Mouse (Mus musculus) T-helper 2 cell (primary cell): ENCODE measurements around the gene Rtel1.

Experiments used
- in situ Hi-C: fragments of 300-600 bp; cut with MboI, MseI; formaldehyde crosslinking; loops from one replicate; pipeline ENCODE4 v1.15.1; 2025; ENCODE audit warnings: high pct_unique_total_duplicates

Rtel1 gene

GRCm38 (mm10) chr2:181326098-181326497 lies 6.6 kb downstream of the Rtel1 start:
- in situ Hi-C loops, result no loop called here

- in situ Hi-C loops, result no loop called here
Measured at GRCm38 (mm10) chr2:181332542-181332941, 13.0 kb downstream of the Rtel1 start.

DNA sequence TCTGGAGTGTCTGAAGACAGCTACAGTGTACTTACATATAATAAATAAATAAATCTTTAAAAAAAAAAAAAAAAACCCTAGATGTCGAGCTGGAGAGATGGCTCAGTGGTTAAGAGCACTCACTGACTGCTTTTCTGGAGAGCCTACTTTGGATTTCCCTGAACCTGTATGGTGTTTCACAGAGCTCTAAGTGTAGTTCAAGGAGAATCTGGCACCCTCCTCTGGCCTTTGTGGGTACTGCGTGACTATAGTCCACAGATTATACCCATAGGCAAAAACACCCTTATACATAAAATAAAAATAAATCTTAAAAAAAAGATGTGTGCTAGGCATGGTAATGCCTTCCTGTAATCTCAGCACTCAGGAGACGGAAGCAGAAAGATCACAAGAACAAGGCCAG lies 14.5 kb downstream of the Rtel1 start:
- in situ Hi-C loops, result no loop called here

DNA sequence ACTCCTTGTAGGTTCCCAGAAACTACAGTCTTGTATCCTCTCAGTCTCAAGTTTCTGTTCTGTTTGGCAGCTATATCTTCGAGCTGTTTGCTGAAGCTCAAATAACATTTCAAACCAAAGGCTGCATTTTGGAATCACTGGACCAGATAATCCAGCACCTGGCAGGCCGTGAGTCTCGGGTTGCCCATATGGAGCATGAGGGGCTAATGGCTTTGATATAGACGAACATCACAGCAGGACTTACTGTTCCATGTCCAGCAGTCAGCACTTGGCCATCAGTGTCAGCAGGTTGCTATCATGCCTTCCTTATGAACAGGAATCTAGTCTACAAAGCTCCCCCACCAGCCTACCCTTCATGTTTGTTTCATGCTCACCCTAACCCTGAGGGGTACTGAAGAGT lies 20.9 kb downstream of the Rtel1 start:
- in situ Hi-C loops, result no loop called here

DNA sequence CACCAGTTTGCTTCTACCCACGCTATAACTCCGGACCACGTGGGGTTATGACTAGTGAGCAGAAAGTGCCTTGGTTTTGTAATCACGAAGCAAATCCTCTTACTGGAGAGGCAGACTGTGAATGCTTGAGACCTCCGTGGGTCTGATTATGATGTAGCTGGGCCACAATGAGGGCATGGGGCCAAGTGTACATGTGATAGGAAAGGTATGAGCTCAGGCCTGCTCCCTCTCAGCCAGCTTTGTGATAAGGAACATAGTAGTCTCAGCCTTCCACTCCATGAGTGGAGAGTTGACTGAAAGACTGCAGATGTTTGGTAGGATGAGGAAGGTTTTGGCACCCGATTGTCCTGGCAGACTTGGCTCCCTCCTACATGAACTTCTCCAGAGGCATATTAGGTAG lies 23.2 kb downstream of the Rtel1 start:
- in situ Hi-C loops, result no loop called here

- in situ Hi-C loops, result no loop called here
Measured at GRCm38 (mm10) chr2:181356780-181357179, 37.2 kb downstream of the Rtel1 start.

GRCm38 (mm10) chr2:181363946-181364345 lies 44.4 kb downstream of the Rtel1 start:
- in situ Hi-C loops, result no loop called here

DNA sequence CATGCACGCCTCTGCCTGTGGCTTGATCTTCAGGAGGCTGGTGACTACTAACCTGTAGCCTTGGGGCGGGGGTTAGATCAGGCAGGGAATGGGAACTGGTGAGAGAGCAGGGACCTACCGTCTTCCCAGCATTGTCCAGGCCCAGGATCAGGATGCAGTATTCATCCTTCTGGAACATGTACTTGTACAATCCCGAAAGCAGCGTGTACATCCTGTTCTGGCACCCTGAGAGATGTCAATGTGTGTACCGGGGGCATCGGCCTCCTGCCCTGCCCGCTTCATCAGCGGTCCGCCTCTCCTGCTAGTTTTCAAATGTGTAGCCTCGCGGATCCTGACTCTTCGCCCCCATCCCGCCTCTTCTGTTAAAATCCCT lies 44.9 kb downstream of the Rtel1 start:
- in situ Hi-C loops, result no loop called here

- in situ Hi-C loops, result no loop called here
Measured at GRCm38 (mm10) chr2:181364860-181365596, 45.5 kb downstream of the Rtel1 start, which contains the start of the genes Zgpat and Arfrp1. Zgpat (plus strand) TSS chr2:181364928. Arfrp1 (minus strand) TSS chr2:181365404.

DNA sequence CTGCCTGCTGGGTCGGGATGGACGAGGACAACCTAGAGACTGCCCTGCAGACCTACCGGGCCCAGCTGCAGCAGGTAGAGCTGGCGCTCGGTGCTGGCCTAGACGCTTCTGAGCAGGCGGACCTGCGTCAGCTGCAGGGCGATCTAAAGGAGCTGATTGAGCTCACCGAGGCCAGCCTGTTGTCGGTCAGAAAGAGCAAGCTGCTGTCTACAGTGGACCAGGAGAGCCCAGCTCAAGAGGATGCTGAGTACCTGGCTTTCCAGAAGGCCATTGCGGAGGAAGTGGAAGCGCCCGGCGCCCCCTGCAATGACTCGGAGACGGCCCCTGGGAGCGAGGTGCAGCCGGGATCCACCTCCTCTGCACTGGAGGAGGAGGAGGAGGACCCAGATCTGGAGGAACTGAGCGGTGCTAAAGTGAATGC lies 46.1 kb downstream of the Rtel1 start:
- in situ Hi-C loops, result no loop called here

DNA sequence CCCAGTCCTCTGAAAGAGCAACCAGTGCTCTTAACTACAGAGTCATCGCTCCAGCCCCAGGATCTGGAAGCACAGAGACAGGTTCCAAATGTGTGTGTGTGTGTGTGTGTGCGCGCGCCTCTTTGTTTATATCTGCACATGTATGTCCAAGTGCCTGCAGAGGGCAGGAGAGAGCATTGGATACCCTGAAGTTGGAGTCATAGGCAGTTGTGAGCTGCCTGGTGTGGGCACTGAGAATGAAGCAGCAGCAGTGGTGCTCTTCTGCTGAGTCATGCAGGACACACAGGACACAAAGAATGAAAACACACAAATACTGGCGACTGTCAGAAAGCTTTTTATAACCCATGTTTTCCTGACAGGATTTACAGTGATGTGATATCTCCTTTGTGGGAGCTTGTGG lies 50.5 kb downstream of the Rtel1 start:
- in situ Hi-C loops, result no loop called here

DNA sequence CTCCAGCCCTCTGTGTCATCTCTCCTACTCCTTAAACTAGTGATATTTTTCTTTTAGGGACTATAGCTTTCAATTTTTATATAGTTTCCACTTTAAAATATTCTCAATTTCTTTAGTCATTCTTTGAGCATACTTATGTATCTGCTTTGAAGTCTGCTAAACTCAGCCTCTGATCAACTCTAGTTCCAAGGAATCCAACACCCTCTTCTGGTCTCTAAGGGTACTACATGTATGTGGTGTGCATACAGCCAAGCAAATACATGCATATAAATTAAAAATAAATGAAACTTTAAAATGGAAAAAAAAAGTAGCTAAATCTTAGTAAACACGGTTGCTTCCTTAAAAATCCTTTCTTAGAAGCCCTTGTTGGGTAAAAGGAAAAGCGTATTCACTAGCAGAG lies 56.2 kb downstream of the Rtel1 start:
- in situ Hi-C loops, result loop anchor here (25.0 kb wide), 1 partner anchor 112 kb away; the partner anchor contains the start of genes Abhd16b and Tpd52l2

GRCm38 (mm10) chr2:181377230-181377629 lies 57.7 kb downstream of the Rtel1 start:
- in situ Hi-C loops, result loop anchor here (25.0 kb wide), 1 partner anchor 110 kb away; the partner anchor contains the start of genes Abhd16b and Tpd52l2

GRCm38 (mm10) chr2:181378701-181379100 lies 59.2 kb downstream of the Rtel1 start:
- in situ Hi-C loops, result loop anchor here (25.0 kb wide), 1 partner anchor 109 kb away; the partner anchor contains the start of genes Abhd16b and Tpd52l2

- in situ Hi-C loops, result loop anchor here (25.0 kb wide), 1 partner anchor 108 kb away; the partner anchor contains the start of genes Abhd16b and Tpd52l2
Measured at GRCm38 (mm10) chr2:181379778-181380177, 60.2 kb downstream of the Rtel1 start, which contains the start of gene Lime1. Lime1 (plus strand) TSS chr2:181380078.

DNA sequence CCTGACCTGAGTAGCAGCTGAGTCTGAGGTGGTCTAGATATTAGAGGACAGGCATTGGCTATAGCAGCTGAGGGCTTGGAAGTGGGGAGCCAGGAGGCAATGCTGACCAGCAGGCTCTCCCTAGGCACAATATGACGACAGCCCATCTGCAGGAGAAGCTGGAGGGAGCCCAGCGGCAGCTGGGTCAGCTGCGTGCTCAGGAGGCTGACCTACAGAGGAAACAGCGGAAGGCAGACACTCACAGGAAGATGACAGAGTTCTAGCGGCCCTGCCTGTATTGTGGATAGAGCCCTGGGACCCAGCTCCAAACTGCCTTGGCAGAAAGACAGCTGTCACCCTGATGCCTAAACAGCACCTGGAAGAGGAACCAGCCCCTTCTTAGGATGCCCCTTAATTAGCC lies 60.7 kb downstream of the Rtel1 start:
- in situ Hi-C loops, result loop anchor here (25.0 kb wide), 1 partner anchor 107 kb away; the partner anchor contains the start of genes Abhd16b and Tpd52l2

GRCm38 (mm10) chr2:181381107-181381506 lies 61.6 kb downstream of the Rtel1 start:
- in situ Hi-C loops, result loop anchor here (25.0 kb wide), 1 partner anchor 106 kb away; the partner anchor contains the start of genes Abhd16b and Tpd52l2

GRCm38 (mm10) chr2:181381631-181382306 lies 62.2 kb downstream of the Rtel1 start:
- in situ Hi-C loops, result loop anchor here (25.0 kb wide), 1 partner anchor 106 kb away; the partner anchor contains the start of genes Abhd16b and Tpd52l2

GRCm38 (mm10) chr2:181384463-181384862 lies 64.9 kb downstream of the Rtel1 start:
- in situ Hi-C loops, result loop anchor here (25.0 kb wide), 1 partner anchor 103 kb away; the partner anchor contains the start of genes Abhd16b and Tpd52l2

DNA sequence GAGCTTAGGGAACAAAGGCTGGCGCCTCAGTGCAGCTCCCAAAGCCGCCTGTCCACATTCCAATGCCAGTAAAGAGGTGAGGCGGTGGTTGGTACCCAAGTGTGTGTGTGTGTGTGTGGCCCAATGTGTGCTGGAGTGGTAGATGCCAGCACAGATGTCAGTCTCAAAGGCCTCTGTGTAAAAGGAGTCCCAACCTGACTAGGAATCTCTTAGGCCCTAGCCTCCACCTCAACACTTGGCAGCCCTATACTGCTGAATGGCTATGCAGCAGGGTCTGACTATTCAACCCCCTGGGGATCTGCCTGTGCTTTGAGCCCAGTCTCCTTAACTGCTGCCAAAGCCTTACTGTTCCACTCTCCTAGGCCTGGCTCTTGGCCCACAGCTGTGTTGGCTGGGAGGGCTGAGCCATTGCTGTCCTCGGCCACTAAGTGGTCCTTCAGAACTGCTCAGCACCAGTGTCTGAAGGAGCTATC lies 65.4 kb downstream of the Rtel1 start:
- in situ Hi-C loops, result loop anchor here (25.0 kb wide), 1 partner anchor 102 kb away; the partner anchor contains the start of genes Abhd16b and Tpd52l2

DNA sequence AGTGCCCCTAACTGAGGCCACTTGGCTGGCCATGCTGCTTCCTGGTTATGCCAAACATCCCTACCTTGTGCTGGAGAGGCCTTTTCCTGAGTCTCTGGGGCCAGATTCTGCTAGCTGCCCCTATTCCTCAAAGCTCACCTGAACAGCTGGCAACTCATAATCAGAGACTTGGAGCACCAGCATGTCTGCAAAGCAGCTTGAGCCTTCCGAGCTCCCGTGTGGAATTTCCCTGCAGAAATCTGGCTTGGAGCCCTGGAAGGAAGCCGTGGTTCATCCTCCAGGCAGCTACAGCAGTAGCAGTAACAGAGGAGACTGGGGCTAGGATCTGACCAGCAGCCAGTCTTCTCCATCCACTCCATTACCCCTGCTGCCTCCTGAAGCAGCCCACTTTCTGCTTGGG lies 66.3 kb downstream of the Rtel1 start:
- in situ Hi-C loops, result loop anchor here (25.0 kb wide), 1 partner anchor 101 kb away; the partner anchor contains the start of genes Abhd16b and Tpd52l2
